Mouse (Mus musculus): ENCODE results near the gene Ccdc167. TPM values are rescaled to one million over a fixed set of nuclear protein-coding genes. Genes with fewer than 3 reads are reported as not detected.

Gene Ccdc167
- 10 to 100 TPM; 19.9 to 23.6 TPM for total RNA-seq (2021)

DNA sequence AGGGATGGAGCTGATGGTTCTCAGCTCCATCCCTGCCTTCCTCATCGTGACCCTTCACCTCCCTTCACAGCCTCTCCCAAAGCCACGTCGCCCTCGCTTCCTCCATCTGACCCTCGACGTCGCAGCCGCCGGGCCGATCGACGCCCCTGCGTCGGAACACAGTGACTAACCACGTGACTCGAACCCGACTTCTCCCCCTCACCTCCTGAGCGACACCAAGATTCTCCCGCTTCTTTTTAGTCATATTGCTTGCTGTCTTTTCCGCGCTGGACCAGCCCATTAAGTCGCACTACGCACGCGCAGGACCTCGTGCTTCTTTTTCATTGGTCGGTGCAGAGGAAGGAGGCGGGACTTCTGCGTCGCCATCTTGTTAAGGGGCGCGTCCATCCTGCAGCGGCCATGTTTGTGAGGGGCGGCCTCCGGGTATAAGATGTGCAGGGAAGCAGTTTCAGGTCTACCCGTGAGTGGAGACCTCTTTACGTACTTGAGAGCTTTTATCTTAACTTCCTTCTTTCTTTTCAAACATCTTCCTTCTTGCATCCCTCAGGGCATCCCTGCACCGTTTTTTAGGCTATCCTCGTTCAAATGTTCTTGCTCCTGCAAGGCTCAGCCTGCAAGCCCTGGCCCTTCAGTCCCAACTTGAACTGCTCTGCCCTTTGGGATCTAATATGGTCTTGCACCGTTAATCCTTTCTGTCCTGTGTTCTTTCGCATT, at the start of gene Ccdc167:
Gene Ccdc167, minus strand, starts transcription at position 313 of the 714 bp plus-strand sequence.
- DNase-seq (ENCODE audit: extremely low spot score in 1 of 2, low spot score in 1 of 2), result peak; percentile 93

DNA sequence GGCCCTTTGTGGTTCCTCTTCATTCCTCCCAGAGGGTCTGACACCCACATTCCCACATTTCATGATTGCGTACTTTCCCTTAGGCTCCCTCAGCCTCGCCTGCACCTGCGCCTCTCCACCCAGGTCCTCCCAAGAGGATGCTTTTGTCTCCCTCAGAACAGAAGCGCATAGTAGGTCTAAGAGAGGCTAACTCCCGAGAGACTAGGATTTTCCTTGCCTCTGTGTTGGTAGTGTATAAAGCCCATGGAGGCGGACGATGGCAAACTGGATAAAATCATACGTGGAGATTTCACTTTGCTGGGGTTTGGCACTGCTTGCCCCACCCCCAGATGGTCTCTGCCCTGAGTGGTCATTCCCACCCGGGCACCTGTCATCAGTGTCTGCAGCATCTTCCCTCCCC, 48.5 kb upstream of the Ccdc167 start:
- DNase-seq (ENCODE audit: extremely low spot score in 1 of 2, low spot score in 1 of 2), result no peak

DNA sequence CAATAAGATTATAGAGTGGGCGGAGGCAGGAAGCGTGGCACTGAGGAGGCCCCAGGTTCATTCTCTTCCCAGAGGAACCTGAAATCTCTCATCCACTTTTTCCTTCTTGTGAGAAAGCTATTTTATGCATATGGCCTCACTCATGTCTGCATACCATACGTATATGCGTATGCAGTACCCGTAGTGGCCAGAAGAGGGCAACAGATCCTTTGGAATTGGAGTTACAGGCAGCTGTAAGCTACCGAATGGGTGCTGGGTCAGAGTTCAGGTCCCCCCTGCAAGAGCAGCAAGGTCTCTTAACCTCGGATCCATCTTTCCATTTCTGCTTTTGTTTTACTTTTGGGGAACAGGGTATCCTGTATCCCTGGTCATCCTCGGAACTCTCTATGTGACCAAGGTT, 45.7 kb upstream of the Ccdc167 start:
- DNase-seq (ENCODE audit: extremely low spot score in 1 of 2, low spot score in 1 of 2), result peak in 1 of 2 experiments; percentile 57

DNA sequence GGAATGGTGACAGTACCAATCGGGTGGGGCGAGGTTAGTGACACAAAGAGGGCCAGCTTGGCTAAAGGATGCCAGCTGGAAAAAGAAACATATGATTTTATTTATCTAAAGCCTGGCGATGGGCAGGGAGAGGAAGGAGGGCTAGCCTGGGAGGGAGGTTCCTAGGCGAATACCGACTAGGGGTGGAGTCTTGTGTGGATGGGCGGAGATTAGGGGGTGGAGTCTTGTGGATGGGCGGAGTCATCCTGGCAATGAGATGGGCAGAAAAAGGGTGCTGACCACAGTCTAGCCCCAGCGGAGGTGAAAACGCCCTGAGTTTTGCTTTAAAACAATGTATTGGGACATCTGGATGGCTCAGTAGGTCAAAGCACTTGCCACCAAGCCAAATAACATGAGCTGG, 45.1 kb upstream of the Ccdc167 start:
- DNase-seq (ENCODE audit: extremely low spot score in 1 of 2, low spot score in 1 of 2), result no peak

DNA sequence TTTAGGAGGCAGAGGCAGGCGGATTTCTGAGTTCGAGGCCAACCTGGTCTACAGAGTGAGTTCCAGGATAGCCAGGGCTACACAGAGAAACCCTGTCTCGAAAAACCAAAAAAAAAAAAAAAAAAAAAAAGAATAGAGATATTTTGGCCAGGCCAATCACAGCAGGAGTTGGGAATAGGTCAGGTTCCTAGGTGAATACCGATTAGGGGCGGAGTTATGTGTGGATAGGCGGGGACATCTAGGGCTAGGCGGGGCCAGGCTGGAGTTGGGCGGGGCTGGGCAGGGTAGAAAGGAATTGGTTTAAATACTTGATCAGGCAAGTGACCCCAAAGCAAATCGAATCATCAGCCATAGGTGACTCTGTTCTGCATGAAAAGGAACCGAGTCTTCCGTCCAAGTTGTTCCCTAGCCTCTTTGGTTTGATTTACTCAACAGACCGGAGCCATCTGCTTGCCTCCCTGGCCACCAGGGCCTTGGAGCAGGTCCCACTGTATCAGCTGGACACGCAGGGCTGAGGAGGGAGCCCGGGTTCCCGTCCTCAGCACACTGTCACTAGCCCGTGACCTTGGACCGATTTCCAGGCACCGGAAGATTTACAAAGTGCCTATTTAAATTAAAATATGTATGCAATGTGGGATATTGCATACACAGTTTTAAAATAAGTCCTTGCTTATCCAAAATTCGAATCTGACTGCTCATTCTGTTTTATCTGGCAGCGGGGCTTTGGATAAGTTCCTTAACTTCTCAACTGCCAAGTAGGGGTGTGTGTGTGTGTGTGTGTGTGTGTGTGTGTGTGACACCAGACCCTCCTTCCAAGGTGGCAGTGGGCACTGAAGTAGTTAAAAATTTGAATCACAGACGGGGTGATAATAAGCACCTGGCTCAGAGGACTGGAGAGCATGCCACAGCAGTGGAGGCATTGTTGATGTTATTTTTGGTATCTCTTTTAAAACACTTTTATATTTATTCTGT, 43.8 kb upstream of the Ccdc167 start:
- no peak for DNase-seq (ENCODE audit: extremely low spot score in 1 of 2, low spot score in 1 of 2)

DNA sequence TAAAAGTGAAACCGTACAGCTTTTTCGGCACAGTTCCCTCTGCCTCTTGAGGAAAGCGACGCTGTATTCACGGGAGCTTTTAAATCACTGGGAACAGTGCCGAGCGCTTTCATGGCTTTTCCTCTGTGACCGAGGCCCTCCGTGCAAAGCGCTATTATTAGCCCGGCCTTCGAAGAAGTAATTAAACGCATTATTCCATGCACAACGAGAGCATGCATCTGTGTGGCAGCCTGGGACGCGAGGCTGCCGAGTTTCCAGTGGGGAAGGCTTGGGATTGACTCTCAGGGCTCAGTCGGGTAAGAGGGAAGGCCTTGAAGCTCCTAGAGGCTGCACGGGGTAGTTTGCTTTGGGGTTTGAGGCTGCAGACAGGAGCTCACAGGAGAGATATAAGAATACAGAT, 43.1 kb upstream of the Ccdc167 start:
- peak in 1 of 2 experiments; percentile 24 for DNase-seq (ENCODE audit: extremely low spot score in 1 of 2, low spot score in 1 of 2)

DNA sequence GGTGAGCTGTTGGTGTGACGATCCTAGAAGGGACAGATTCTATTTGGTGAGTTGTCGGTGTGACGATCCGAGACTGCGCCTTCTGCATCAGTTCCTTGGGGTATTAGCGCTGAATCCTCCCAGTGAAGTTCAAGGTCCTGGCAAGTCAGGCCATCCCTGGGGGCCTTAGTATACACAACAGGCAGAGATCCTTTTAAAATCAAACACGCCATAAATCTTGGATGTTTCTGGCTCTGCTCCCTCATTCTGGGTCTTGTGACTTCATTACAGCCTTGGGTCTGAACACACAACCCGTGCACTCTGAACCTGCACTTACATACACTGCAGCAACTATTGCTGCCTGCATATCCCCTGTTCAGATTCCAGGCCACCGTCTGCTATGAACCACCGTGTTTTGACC, 39.5 kb upstream of the Ccdc167 start:
- DNase-seq (ENCODE audit: extremely low spot score in 1 of 2, low spot score in 1 of 2), result no peak

DNA sequence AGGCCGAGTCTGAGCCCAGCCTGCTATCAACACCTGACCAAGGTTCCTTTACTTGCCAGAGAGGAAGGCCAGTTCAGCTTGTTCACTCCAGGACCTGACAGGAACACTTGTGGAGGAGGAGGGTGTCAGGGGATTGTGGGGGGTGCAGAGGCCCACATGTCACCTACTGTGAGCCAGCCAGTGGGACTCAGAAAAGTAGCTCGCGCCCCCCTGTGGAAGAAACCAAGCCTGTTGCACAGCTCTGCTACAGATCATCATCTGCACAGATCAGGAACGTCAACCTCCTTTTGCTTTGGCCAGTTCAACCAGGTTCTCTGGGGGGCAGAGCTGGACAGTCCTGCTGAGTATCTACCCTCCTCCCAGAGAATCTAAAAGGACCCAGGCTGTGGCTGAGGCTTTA, 37.7 kb upstream of the Ccdc167 start:
- DNase-seq (ENCODE audit: extremely low spot score in 1 of 2, low spot score in 1 of 2), result no peak

DNA sequence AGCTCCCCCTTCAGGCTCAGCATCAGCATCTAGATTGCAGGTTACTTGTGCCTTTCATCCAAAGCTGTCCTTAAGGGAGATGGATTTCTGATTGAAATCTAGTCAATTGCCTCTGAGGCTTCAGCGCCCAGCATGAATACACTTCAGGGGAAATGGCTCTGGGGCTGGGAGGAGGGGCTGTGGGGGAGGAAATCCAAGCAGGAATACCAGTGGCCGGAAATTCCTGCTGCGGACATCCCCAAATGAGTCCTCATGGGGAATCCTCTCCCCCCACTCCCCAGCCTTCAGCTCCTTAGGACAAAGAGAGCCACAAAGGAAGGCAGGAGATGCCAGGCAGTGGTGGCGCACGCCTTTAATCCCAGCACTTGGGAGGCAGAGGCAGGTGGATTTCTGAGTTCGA, 30.6 kb upstream of the Ccdc167 start:
- DNase-seq (ENCODE audit: extremely low spot score in 1 of 2, low spot score in 1 of 2), result no peak

DNA sequence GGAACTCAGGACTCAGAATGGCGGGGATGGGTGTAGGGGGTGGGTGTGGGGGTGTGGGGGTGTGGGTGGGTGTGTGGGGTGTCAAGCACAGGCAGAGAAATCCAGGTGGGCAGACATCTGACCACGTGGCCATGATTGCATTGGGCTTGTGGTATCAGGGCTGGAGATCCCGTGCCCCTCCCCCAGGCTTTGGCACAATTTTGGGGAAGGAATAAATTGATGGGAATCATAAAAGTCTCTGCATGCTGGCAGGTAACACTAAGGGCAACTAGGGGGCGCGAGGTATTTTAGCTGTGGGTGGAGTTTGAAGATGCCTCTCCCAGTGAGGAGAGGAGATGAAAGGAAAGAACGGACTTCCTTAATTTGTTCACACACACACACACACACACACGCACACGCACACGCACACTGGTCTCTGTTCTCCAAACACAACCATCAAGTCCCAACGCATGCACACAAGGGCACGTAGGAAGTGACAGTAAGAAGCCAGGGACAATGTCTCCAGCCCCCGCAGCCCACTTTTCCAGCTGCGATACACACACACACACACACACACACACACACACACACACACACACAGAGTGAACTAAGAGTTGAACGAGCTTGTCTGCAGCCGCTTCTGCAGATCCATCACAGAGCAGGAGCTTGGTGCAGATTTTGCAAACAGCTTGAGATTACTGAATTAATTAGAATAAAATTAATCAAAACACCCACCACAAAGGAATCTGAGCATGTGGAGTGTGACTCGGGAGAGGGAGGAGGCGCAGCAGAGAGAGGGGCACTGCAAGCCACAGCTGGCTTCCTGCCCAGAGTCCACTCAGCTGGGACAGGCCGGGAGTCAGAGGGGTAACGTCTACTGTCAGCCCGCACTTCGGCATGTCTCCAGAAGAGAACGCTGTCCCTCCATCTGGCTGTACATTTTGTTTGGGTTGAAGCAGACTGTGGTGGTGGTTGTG, 21.3 kb upstream of the Ccdc167 start:
- peak in 1 of 2 experiments; percentile 44 for DNase-seq (ENCODE audit: extremely low spot score in 1 of 2, low spot score in 1 of 2)

DNA sequence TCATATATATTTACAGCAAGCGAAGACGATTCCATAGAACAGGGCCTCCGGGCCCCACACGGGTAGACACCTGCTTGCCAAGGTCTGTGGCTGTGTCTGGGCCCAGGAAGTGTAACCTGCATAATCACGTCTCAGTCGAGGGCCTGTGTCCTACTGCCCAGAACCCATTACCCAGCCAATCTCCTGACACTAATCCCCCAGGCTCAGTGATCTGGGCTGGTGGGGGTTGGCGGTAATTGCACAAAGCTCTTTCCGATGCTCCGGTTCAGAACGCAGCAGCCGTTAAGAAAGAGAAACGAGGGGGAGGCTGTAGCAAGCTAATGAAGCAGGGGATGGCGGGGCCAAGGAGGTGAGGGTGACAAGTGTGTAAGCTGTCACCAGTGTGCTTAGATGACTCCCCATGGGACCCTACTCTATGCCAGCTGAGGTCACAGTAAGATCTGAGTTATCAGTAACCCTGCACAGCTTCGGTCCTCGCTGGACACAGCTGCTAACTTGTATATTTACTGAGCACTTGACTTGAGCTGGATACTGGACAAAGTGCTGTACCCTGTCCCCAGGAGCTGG, 19.7 kb upstream of the Ccdc167 start:
- no peak for DNase-seq (ENCODE audit: extremely low spot score in 1 of 2, low spot score in 1 of 2)

DNA sequence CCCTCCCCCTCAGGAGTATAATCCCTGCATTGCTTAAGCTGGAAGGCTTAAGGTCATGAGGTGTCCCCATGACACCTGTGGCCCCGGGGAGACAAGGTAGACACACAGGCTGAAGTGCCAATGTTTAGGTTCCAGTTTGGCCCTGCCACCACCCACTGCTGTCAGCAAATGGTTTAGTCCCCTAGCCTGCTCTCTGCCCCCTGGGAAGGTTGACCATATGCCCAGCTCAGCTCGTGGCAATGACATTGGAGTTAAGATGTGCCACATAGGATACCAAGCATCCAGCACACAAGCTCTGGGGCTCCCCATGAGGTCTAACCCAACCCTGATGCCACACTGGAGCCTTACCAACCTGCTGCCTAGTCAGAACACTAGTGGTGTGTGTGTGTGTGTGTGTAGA, 15.7 kb upstream of the Ccdc167 start:
- DNase-seq (ENCODE audit: extremely low spot score in 1 of 2, low spot score in 1 of 2), result no peak

DNA sequence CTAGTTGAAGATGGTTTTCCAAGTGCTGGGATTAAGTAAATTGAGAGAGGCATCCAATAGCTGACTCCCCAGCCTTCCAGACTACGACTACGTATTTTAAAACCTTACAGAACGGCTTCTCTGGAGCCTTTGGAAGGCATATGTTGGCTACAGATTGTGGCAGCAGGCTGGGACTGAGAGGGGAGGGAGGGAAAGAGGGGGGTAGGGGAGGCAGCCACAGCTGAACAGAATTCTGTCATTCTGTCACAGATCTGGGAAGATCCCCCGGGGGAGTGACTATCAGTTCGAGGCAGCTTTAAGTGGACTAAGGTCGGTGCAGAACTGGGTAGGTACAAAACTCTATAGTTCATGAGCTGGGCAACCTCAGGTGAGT, 15.1 kb upstream of the Ccdc167 start:
- peak; percentile 42 to 45 for DNase-seq (ENCODE audit: extremely low spot score in 1 of 2, low spot score in 1 of 2)

DNA sequence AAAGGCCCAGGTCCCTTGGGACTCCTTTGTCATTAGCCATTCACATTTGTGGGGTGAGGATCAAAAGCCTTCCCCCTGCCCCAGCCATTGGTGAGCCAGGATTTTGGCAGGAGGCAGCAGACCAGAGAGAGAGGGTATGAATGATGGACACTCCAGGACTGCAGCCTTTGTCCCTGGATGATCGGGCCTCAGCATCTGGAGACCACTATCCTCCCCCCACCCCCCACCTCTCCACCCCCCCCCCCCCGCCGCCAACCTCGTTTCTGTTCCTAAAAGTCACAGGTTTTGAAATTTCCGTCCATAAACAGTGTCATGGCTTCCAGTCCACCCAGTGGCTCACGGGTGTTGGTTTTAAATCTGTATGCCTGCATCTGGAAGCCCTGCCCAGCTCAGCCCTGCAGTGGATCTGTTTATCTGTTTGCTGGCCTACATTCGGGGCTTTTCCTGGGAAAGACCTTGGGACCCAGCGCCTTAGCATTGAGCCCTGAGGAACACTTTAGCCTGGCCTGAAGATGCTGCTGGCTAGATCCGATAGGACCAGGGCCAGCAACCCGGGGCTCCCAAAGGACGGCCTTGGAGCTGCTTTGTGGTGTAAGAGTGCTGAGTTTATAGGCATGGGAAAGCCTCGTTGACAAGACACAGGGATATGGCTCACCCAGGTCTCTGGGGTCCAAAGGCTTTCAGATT, 14.6 kb upstream of the Ccdc167 start:
- DNase-seq (ENCODE audit: extremely low spot score in 1 of 2, low spot score in 1 of 2), result no peak

DNA sequence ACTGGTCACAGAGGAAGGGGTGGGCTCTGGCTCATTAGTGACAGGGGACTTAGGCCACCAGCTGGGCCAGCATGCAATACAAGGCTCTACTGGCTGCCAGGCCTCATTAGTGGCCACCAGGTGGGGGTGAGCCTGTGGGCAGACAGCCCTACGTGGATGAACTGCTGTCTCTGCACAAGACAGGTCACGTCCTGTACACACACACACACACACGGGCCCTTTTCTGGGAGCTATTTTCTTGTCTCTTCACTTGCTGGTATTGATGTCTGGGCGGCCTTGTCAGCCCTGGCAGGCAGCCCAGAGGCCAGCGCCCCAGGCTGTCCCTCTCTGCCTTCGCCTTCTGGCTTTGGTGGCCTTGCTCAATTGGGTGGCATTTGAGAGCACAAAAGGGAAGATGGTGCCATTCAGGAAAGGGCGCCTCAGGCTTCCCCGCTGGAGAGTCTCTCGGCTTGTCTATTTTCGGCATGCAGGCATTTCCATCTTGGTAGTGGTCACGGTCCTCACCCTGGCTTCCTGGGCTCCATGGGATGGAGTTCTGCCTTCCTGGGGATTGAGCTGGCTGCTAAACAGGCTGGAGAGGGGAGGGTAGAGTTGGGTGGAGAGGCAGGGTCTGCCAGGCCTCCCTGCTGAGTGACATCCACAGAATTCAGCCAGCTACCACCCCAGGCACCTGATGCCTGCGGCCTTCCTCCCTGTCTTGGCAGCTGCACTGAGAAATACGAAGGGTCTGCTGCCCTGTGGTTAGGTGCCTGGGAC, 13.8 kb upstream of the Ccdc167 start:
- DNase-seq (ENCODE audit: extremely low spot score in 1 of 2, low spot score in 1 of 2), result no peak

DNA sequence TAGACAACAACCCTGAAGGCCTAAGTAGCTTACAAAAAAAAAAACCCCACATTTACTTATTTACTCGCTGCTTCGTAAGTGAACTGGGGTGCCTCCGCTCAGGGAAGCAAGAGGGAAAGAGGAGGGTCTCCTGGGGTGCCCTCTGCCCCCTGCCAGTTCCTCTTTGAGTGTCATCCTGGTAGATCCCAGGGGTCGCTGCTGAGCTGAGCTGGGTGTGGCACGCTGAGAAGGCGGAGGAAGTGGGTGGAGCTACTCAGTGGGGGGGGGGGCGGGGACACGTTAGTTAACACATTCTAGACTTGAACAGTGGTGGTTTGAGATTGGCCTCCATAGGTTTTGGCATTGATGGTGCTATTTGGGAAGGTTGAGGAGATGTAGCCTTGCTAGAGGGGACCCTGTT, 11.2 kb upstream of the Ccdc167 start:
- no peak for DNase-seq (ENCODE audit: extremely low spot score in 1 of 2, low spot score in 1 of 2)

DNA sequence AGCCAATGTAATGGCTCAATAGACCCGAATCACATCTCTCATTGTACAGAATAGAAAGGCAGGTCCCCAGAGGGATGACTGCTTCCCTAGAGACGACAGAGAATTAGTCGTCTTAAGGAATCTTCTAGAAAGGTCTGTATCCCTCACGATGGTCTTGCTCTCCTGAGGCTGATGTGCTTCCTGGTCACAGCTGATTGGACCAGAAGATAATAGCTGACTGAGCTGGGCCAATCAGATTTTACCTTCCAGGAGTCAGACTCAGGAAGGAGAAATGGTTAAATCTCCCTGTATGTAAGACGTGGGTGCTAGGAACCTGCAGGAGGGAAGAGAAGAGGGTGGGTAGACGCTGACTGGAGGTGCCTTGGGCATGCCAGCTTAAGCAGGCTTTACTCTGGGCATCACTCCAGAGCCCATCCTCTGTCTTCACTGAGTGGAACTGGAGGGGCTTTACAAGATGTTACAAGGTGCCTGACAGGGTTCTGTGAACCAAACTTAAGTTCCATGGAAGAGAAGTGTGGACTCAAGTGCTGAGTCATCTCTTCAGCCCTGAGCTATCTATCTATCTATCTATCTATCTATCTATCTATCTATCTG, 8.3 kb upstream of the Ccdc167 start:
- no peak for DNase-seq (ENCODE audit: extremely low spot score in 1 of 2, low spot score in 1 of 2)

DNA sequence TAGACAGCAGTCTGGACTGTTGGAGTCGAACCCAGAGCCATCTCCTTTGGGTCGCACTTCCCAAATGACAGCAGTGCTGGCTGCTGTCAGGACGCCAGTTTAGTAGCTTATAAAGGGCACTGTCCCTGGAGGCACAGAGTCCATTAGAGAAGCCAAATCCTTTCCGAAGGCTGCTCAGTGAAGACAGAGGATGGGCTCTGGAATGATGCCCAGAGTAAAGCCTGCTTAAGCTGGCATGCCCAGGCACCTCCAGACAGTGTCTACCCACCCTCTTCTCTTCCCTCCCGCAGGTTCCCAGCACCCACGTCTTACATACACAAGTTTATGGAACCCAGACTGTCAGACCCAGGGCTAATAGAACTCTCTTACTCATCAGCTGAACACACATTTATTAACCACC, 7.8 kb upstream of the Ccdc167 start:
- no peak for DNase-seq (ENCODE audit: extremely low spot score in 1 of 2, low spot score in 1 of 2)

All from layer of hippocampus, postnatal 25 days (tissue).